Mouse (Mus musculus): ENCODE measurements at regions not wholly inside any gene's neighbourhood (a gene's known extent, or its start where the extent isn't known, plus 50 kb on each side); places are given as distances from the start of the nearest gene placed in this dataset.

DNA sequence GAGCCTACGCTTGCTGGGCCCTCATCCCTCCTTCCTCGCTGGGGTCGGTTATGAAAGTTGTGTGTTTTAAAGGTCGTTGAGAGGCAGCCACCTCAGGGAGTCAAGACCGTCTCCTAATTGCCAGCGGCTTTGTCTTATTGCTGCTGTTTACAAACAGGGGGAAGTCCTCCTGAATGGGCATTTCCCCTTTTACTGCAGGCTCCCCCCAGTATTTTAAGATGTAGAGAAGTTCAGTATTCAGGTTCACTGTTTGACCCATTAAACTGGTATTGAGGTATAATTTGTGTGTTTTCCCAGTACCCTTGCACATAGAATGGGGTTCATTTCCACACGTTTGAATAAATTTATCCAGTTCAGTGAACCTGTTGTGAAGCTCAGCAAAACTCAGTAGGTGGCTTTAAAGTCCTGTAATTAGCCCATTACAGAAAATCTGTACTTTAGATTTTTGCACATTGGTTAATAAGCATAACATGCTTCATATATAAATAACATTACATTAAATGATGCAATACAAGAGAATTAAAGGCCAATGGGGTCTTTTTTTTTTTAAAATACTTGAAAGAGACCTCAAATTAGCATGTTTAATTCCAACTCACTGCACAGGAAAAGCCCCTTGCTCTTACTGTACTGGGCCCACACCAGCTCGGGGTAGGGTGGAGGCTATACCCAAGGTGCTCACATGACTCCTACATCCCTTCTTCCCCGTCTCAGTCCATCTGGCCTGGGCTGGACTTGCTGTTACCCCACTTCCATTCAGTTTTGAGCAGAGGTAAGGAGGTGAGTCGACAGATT is 63.7 kb downstream of the Nkx2-1 start:
- Histone ChIP-seq H3K27ac (ENCODE audit: insufficient read depth, low read length) (no peak overlapping the region), H3K36me3 (ENCODE audit: control insufficient read depth, insufficient read depth, low read length) (no peaks in the 10 kb centered on the region), H3K27me3 (ENCODE audit: control insufficient read depth, insufficient read depth, low read length) (no peaks in the 10 kb centered on the region), H3K4me1 (ENCODE audit: control insufficient read depth, insufficient read depth, insufficient read length) (no peaks in the 10 kb centered on the region), H3K4me3 (ENCODE audit: extremely low read depth, insufficient read depth, insufficient read length) (no peak overlapping the region)
- TF ChIP-seq CTCF (IDR thresholded peaks at IDR 0.05; ENCODE audit: extremely low read depth, insufficient read depth, insufficient read length, insufficient replicate concordance) (no peak), POLR2A (IDR thresholded peaks at IDR 0.05; ENCODE audit: low read depth, low read length) (no peak)
- DNase-seq (ENCODE audit: low read depth in 1 of 2, low spot score in 2 of 2), result no peak
- WGBS, result 72% methylated on average over 10 of the region's 10 CpGs

DNA sequence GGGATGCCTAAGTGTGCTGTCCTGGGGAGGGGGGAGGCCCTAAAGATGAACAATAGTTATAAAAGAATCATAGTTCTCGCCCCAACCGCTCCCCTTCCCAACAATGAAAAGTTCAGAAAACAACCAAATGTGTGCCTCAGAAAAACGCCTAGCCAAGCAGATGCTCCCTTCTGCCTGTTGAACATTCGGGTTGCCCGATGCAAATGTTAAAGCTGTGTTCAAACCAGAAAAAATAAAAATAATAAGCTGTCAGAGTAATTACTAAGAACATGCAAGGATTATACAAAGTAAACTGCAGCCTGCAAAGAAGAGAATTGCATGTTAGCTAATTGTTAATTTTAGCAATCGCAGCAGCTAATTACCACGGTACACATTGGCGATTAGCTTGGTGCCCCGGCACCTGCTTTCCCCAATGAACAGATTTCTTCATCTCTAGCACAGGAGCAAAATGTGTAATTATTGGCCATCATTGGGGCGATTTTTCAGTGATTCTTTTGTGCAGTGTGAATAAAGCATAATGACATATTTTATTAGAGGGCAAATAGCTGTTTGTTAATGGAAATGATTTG is 65.7 kb downstream of the Nkx2-1 start:
- no peak overlapping the region for H3K4me3 ChIP-seq (ENCODE audit: extremely low read depth, insufficient read depth, insufficient read length)
- H3K4me1 ChIP-seq (ENCODE audit: control insufficient read depth, insufficient read depth, insufficient read length), result no peaks in the 10 kb centered on the region
- H3K27me3 ChIP-seq (ENCODE audit: control insufficient read depth, insufficient read depth, low read length), result no peaks in the 10 kb centered on the region
- no peak for DNase-seq (ENCODE audit: low read depth in 1 of 2, low spot score in 2 of 2)
- WGBS, result 85% methylated on average over 10 of the region's 10 CpGs
- H3K36me3 ChIP-seq (ENCODE audit: control insufficient read depth, insufficient read depth, low read length), result no peaks in the 10 kb centered on the region
- no peak overlapping the region for H3K27ac ChIP-seq (ENCODE audit: insufficient read depth, low read length)
- TF ChIP-seq CTCF (IDR thresholded peaks at IDR 0.05; ENCODE audit: extremely low read depth, insufficient read depth, insufficient read length, insufficient replicate concordance) (no peak), POLR2A (IDR thresholded peaks at IDR 0.05; ENCODE audit: low read depth, low read length) (no peak)

DNA sequence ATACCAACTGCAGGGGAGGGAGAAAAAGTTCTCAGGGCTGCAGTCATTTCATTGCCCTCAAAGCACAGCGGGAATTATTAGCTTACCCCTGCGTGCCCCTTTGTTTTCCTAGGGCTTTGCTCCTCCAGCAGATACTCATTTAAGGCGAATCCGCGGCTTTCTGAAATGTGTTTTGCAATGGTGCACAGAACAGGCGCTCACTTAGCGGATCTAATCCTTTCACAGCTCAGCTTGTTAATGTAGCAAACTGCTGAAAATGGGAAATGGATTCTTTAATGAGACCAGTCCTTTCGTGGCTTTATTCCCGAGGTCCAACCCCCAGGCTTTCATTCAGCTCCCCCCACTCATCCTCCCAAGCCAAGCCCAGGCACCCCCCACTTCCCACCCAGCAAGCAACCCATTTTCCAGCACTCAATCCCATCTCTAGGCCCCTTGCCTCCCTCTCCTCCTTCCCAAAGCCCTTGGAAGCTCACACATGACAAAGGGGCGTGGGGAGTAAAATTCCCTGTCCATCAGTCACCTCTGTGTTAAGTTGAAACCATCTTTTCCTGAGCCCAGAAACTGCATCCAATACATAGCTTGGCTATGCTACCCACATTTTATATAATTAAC is 77.1 kb downstream of the Nkx2-1 start:
- 30% methylated on average over 10 of the region's 10 CpGs for WGBS

DNA sequence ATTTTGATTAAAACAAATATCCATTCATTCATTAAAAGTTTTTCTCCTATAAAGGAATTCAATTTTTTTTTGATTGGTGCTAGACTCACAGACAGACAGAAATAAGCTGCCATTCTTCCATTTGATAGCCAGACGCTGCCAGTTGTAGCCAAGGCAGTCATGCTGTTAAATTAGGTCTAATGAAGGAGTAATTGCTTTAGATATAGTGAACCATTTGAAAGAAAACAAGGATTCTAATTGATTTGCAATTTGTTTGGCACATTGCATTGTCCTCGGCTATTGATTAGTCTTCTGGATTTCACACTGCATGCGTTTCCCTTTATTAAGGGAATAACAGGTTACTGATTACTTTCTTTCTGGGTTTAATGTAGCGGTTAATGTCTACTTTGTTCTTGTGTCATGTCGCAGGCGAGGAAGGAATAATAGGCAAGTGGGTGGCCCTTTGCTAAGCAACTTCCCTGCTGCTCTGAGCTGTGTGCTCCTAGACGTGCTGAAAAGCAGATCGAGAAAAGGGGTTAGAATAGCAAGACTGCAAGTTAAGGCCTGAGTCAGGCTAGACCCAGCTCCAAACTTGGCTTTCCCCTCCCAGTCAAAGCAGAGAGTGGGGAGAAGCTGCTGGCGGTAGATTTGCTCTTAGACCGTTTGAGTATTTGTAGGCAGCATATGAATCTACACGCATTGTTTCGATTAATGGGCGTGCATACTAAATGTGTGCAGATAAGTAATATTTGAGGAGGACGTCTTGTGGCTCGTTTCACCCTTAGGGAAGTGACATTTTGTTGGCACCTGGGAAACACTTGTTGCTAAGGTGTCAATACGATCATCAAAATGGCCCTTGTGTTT is 77.8 kb downstream of the Nkx2-1 start:
- no peaks in the 10 kb centered on the region for H3K36me3 ChIP-seq (ENCODE audit: control insufficient read depth, insufficient read depth, low read length)
- no peaks in the 10 kb centered on the region for H3K4me1 ChIP-seq (ENCODE audit: control insufficient read depth, insufficient read depth, insufficient read length)
- no peak overlapping the region for H3K4me3 ChIP-seq (ENCODE audit: extremely low read depth, insufficient read depth, insufficient read length)
- no peak overlapping the region for H3K27ac ChIP-seq (ENCODE audit: insufficient read depth, low read length)
- TF ChIP-seq POLR2A (IDR thresholded peaks at IDR 0.05; ENCODE audit: low read depth, low read length) (no peak), CTCF (IDR thresholded peaks at IDR 0.05; ENCODE audit: extremely low read depth, insufficient read depth, insufficient read length, insufficient replicate concordance) (no peak)
- WGBS, result 41% methylated on average over 16 of the region's 16 CpGs
- no peaks in the 10 kb centered on the region; the same call in 1 of the 2 replicates for H3K27me3 ChIP-seq (ENCODE audit: control insufficient read depth, insufficient read depth, low read length)
- DNase-seq (ENCODE audit: low read depth in 1 of 2, low spot score in 2 of 2), result no peak

More for the DNA sequence above, 77.1 kb downstream of the Nkx2-1 start:
- TF ChIP-seq POLR2A (IDR thresholded peaks at IDR 0.05; ENCODE audit: low read depth, low read length) (no peak), CTCF (IDR thresholded peaks at IDR 0.05; ENCODE audit: extremely low read depth, insufficient read depth, insufficient read length, insufficient replicate concordance) (no peak)
- no peak for DNase-seq (ENCODE audit: low read depth in 1 of 2, low spot score in 2 of 2)
- Histone ChIP-seq H3K4me3 (ENCODE audit: extremely low read depth, insufficient read depth, insufficient read length) (no peak overlapping the region), H3K36me3 (ENCODE audit: control insufficient read depth, insufficient read depth, low read length) (no peaks in the 10 kb centered on the region), H3K27me3 (ENCODE audit: control insufficient read depth, insufficient read depth, low read length) (no peaks in the 10 kb centered on the region), H3K27ac (ENCODE audit: insufficient read depth, low read length) (no peak overlapping the region), H3K4me1 (ENCODE audit: control insufficient read depth, insufficient read depth, insufficient read length) (no peaks in the 10 kb centered on the region)

DNA sequence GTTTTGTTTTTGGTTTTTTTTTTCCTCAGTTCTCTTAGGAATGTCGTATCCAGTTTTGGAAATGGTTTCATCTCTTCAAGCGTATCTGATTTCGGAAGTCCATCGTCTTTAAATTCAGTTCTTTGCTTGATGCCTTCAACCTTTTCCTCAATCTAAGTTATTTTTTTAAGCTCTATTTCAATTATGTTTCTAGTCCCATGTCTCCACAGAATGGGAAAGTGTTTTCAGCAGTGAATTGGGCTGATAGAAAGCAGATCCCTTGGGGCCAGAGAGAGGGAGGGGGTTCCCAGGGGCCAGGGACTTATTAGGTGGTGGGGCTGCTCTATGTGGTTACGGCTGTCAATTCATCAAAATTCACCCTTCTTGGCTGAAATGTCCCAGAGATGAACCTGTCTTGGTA is 78.8 kb downstream of the Nkx2-1 start:
- Histone ChIP-seq H3K4me3 (ENCODE audit: extremely low read depth, insufficient read depth, insufficient read length) (no peak overlapping the region), H3K4me1 (ENCODE audit: control insufficient read depth, insufficient read depth, insufficient read length) (no peaks in the 10 kb centered on the region), H3K27ac (ENCODE audit: insufficient read depth, low read length) (no peak overlapping the region), H3K27me3 (ENCODE audit: control insufficient read depth, insufficient read depth, low read length) (no peaks in the 10 kb centered on the region; the same call in 1 of the 2 replicates), H3K36me3 (ENCODE audit: control insufficient read depth, insufficient read depth, low read length) (no peaks in the 10 kb centered on the region)
- TF ChIP-seq POLR2A (IDR thresholded peaks at IDR 0.05; ENCODE audit: low read depth, low read length), result no peak
- TF ChIP-seq CTCF (IDR thresholded peaks at IDR 0.05; ENCODE audit: extremely low read depth, insufficient read depth, insufficient read length, insufficient replicate concordance), result no peak
- DNase-seq (ENCODE audit: low read depth in 1 of 2, low spot score in 2 of 2), result no peak
- 70% methylated on average over 5 of the region's 5 CpGs for WGBS

DNA sequence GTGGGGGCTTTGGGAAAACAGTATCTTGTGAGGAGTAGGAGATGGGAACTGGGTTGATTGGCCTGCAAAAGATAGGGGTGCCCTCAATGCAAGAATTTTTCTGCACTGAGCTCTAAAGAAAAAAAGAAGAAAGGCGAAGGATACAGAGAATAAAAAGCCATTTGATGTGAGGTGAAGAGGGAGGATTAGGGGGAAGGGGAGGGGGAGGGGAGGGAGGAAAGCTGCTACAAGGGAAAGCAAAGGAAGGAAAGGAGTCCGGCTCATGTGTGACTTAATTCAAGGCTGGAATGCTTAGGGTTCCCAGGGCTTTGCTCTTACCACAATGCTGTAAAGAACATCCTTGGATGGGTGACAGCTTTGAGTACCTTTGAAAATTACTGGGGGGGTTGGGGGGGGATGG is 79.4 kb downstream of the Nkx2-1 start:
- Histone ChIP-seq H3K27me3 (ENCODE audit: control insufficient read depth, insufficient read depth, low read length) (no peaks in the 10 kb centered on the region; the same call in 1 of the 2 replicates), H3K27ac (ENCODE audit: insufficient read depth, low read length) (no peak overlapping the region), H3K4me3 (ENCODE audit: extremely low read depth, insufficient read depth, insufficient read length) (no peak overlapping the region), H3K4me1 (ENCODE audit: control insufficient read depth, insufficient read depth, insufficient read length) (no peaks in the 10 kb centered on the region), H3K36me3 (ENCODE audit: control insufficient read depth, insufficient read depth, low read length) (no peaks in the 10 kb centered on the region)
- 51% methylated on average over 2 of the region's 2 CpGs for WGBS
- no peak for TF ChIP-seq POLR2A (IDR thresholded peaks at IDR 0.05; ENCODE audit: low read depth, low read length)
- no peak for TF ChIP-seq CTCF (IDR thresholded peaks at IDR 0.05; ENCODE audit: extremely low read depth, insufficient read depth, insufficient read length, insufficient replicate concordance)
- no peak for DNase-seq (ENCODE audit: low read depth in 1 of 2, low spot score in 2 of 2)

All from spleen, adult 2 months (tissue).